Mouse (Mus musculus) retina, embryonic 14.5 days (tissue): ENCODE data around the gene Odf3b.

Experiments used
- DNase-seq: peaks from one replicate; pipeline ENCODE4 v3.0.0-alpha.2; 2015; ENCODE audit warnings: low spot score

The Odf3b gene

DNA sequence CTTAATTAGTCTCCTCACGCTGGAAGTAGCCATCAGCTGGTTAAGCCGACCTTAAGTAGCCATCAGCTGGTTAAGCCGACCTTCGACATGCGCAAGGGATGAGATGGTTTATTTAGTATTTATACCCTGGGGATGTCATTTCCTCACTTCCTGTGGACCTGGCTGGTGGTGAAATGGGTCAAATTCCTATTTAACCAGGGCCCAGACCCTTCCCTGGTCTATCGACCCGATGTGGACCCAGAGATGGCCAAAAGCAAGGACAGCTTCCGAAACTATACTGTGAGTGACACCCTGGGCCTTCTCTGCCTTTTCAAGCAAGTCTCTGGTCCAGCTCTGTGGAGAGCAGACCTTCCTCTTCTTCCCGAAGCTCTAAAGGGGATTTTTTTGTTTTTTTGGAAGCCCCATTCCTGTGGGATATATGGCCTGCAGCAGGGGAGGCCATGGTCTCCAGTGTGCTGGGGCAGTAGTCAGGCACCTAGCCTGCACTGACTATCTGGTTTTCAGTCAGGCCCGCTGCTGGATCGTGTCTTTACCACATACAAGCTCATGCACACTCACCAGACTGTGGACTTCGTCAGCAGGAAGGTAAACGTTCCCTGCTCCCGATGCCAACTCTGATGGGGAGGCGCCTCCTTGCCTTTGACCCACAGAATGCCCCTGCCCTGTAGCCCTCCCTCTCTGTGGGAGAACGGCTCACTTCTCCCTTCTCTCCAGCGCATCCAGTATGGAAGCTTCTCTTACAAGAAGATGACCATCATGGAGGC is 44.1 kb downstream of the Odf3b start:
- DNase-seq = no peak

GRCm38 (mm10) chr15:89334271-89334670 is 44.8 kb downstream of the Odf3b start, which contains the start of gene Miox:
TSS of gene Miox (plus strand) at chr15:89334398.
- no peak for DNase-seq
